In the genomic region with DNA sequence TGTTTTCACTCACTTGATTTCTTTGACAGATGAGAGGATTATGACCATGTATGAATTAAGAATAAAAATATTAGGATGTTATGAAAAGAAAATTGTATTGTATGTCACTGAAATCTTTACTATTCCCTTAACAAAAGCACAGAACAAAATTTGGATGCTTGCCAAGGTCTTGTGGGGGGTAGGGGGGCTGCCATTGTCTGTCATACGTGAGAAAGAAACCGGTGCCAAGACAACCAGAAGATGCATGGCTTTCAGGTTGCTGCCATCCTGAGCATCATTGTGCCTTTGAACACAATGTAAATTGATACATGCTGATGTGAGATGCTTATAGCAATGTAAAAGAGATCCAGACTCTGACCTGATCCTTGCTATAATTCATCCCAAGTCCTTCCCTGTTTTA, we compare ENCODE assay signal across 20 mouse cellular contexts.
DNase-seq lines count a peak whose midpoint lies in the region; ATAC-seq and TF ChIP-seq lines count a peak whose summit lies in the region.
"Had no signal": no experiment of that assay in that cellular context is flagged by ENCODE, and none has a peak within 500 bp of the region (broad histone marks: within the 10 kb centered on the region; RNA-seq: fewer than 3 reads in every experiment).

No protein-coding gene starts in this region.

- no peaks in the 10 kb centered on the region for H3K36me3 ChIP-seq in forebrain, postnatal 0 days (ENCODE audit: insufficient read depth)
- H3K36me3 ChIP-seq in forebrain, embryonic 11.5 days (ENCODE audit: control insufficient read depth, insufficient read depth, low read length) = no peaks in the 10 kb centered on the region
- H3K36me3 ChIP-seq in lung, postnatal 0 days (ENCODE audit: insufficient read depth, low read length) = no peaks in the 10 kb centered on the region
- H3K36me3 ChIP-seq in hindbrain, embryonic 10.5 days = no peaks in the 10 kb centered on the region
- H3K36me3 ChIP-seq: limb, embryonic 15.5 days; liver, embryonic 15.5 days; lung, embryonic 15.5 days; neural tube, embryonic 15.5 days had no signal

- TF ChIP-seq CTCF in forebrain, postnatal 0 days (IDR thresholded peaks at IDR 0.05; ENCODE audit: low read depth) = no peak
- TF ChIP-seq CTCF in lung, postnatal 0 days (IDR thresholded peaks at IDR 0.05) = no peak

- no peak overlapping the region for H3K27ac ChIP-seq in forebrain, postnatal 0 days (ENCODE audit: low read depth, low read length)
- H3K27ac ChIP-seq in forebrain, embryonic 11.5 days (ENCODE audit: low read depth, low read length) = no peak overlapping the region
- H3K27ac ChIP-seq in lung, postnatal 0 days (ENCODE audit: low read length) = no peak overlapping the region
- H3K27ac ChIP-seq in hindbrain, embryonic 10.5 days = no peak overlapping the region
- H3K27ac ChIP-seq: gastrocnemius, adult 2 months; limb, embryonic 15.5 days; liver, embryonic 15.5 days; lung, embryonic 15.5 days; neural tube, embryonic 15.5 days had no signal

- no peak for TF ChIP-seq EP300 in lung, postnatal 0 days (IDR thresholded peaks at IDR 0.05)

- no peaks in the 10 kb centered on the region for H3K4me1 ChIP-seq in forebrain, postnatal 0 days (ENCODE audit: insufficient read depth)
- no peaks in the 10 kb centered on the region for H3K4me1 ChIP-seq in forebrain, embryonic 11.5 days (replicated peaks; ENCODE audit: control insufficient read depth, insufficient read depth, low read length)
- H3K4me1 ChIP-seq in lung, postnatal 0 days (ENCODE audit: insufficient read depth, low read depth, low read length) = no peaks in the 10 kb centered on the region
- H3K4me1 ChIP-seq in hindbrain, embryonic 10.5 days (replicated peaks) = no peaks in the 10 kb centered on the region
- H3K4me1 ChIP-seq: limb, embryonic 15.5 days; liver, embryonic 15.5 days; lung, embryonic 15.5 days; neural tube, embryonic 15.5 days had no signal

- DNase-seq in forebrain, postnatal 0 days = peak; percentile 32
- DNase-seq in forebrain, embryonic 11.5 days (ENCODE audit: low spot score) = no peak
- DNase-seq in retina, postnatal 1 day = peak; percentile 22
- DNase-seq in retina, embryonic 14.5 days (ENCODE audit: low spot score) = no peak
- DNase-seq in cerebellum, adult 9-10 months = peak; percentile 56
- no peak for DNase-seq in lung, postnatal 0 days (ENCODE audit: low spot score)
- DNase-seq in hindbrain, embryonic 10.5 days (ENCODE audit: low spot score) = no peak
- DNase-seq: adrenal gland, adult 8-10 months; gastrocnemius, adult 2 months; kidney, postnatal 25 days; layer of hippocampus, adult 9-11 months; lung, postnatal 4 days; thymus, adult 18-20 months; thymus, postnatal 36 days had no signal

- H3K4me2 ChIP-seq in forebrain, postnatal 0 days (ENCODE audit: low read depth) = no peak overlapping the region
- no peak overlapping the region for H3K4me2 ChIP-seq in forebrain, embryonic 11.5 days (ENCODE audit: low read depth, low read length, severe bottlenecking)
- H3K4me2 ChIP-seq in lung, postnatal 0 days (replicated peaks; ENCODE audit: low read depth, low read length) = no peak overlapping the region
- H3K4me2 ChIP-seq: limb, embryonic 15.5 days; liver, embryonic 15.5 days; lung, embryonic 15.5 days; neural tube, embryonic 15.5 days had no signal

- H3K4me3 ChIP-seq in forebrain, postnatal 0 days (ENCODE audit: low read depth, low read length) = no peak overlapping the region
- H3K4me3 ChIP-seq in forebrain, embryonic 11.5 days (ENCODE audit: low read depth, low read length) = no peak overlapping the region
- no peak overlapping the region for H3K4me3 ChIP-seq in lung, postnatal 0 days (ENCODE audit: low read depth, low read length)
- no peak overlapping the region for H3K4me3 ChIP-seq in hindbrain, embryonic 10.5 days
- H3K4me3 ChIP-seq: gastrocnemius, adult 2 months; limb, embryonic 15.5 days; liver, embryonic 15.5 days; lung, embryonic 15.5 days; neural tube, embryonic 15.5 days had no signal

- peak; percentile 34; the same call in 1 of the 2 replicates for ATAC-seq in forebrain, postnatal 0 days
- ATAC-seq in forebrain, embryonic 11.5 days (replicated peaks; ENCODE audit: low FRiP score) = no peak
- no peak for ATAC-seq in lung, postnatal 0 days
- ATAC-seq: activated CD4-positive, CD25-positive, alpha-beta regulatory T cell, adult 4 months; intestine, postnatal 0 days had no signal

- WGBS in forebrain, postnatal 0 days = 27% methylated on average over 2 of the region's 2 CpGs
- 77% methylated on average over 2 of the region's 2 CpGs for WGBS in forebrain, embryonic 11.5 days
- WGBS in lung, postnatal 0 days = 46% methylated on average over 2 of the region's 2 CpGs
- WGBS in hindbrain, embryonic 10.5 days = 84% methylated on average over 2 of the region's 2 CpGs

- H3K9me3 ChIP-seq in forebrain, postnatal 0 days (ENCODE audit: low read length) = no peaks in the 10 kb centered on the region
- no peaks in the 10 kb centered on the region for H3K9me3 ChIP-seq in forebrain, embryonic 11.5 days (ENCODE audit: control insufficient read depth, low read length)
- H3K9me3 ChIP-seq in lung, postnatal 0 days (ENCODE audit: low read length) = no peaks in the 10 kb centered on the region
- no peaks in the 10 kb centered on the region for H3K9me3 ChIP-seq in hindbrain, embryonic 10.5 days
- H3K9me3 ChIP-seq: limb, embryonic 15.5 days; liver, embryonic 15.5 days; lung, embryonic 15.5 days; neural tube, embryonic 15.5 days had no signal

- H3K27me3 ChIP-seq in forebrain, postnatal 0 days (ENCODE audit: insufficient read depth, low read length) = no peaks in the 10 kb centered on the region
- H3K27me3 ChIP-seq in forebrain, embryonic 11.5 days (ENCODE audit: control insufficient read depth, insufficient read depth, low read length) = no peaks in the 10 kb centered on the region
- H3K27me3 ChIP-seq in lung, postnatal 0 days (replicated peaks; ENCODE audit: insufficient read depth, low read length) = no peaks in the 10 kb centered on the region
- H3K27me3 ChIP-seq in hindbrain, embryonic 10.5 days (ENCODE audit: insufficient read depth, poor library complexity, severe bottlenecking) = no peaks in the 10 kb centered on the region
- H3K27me3 ChIP-seq: limb, embryonic 15.5 days; liver, embryonic 15.5 days; lung, embryonic 15.5 days; neural tube, embryonic 15.5 days had no signal

- no peak overlapping the region for H3K9ac ChIP-seq in forebrain, postnatal 0 days
- no peak overlapping the region for H3K9ac ChIP-seq in forebrain, embryonic 11.5 days (ENCODE audit: low read length)
- H3K9ac ChIP-seq in lung, postnatal 0 days (replicated peaks; ENCODE audit: low read depth) = no peak overlapping the region
- H3K9ac ChIP-seq: limb, embryonic 15.5 days; liver, embryonic 15.5 days; lung, embryonic 15.5 days; neural tube, embryonic 15.5 days had no signal

Comparison
In these comparisons a context has a peak if more than half of its experiments do, and no peak if none do; other contexts are left out.
1. DNase-seq: peak in forebrain, postnatal 0 days (single experiment), retina, postnatal 1 day (single experiment) and cerebellum, adult 9-10 months (single experiment); none in forebrain, embryonic 11.5 days (single experiment), retina, embryonic 14.5 days (single experiment), lung, postnatal 0 days (single experiment) and hindbrain, embryonic 10.5 days (single experiment).